Mouse (Mus musculus): ENCODE measurements around the gene Anapc16.

DNA sequence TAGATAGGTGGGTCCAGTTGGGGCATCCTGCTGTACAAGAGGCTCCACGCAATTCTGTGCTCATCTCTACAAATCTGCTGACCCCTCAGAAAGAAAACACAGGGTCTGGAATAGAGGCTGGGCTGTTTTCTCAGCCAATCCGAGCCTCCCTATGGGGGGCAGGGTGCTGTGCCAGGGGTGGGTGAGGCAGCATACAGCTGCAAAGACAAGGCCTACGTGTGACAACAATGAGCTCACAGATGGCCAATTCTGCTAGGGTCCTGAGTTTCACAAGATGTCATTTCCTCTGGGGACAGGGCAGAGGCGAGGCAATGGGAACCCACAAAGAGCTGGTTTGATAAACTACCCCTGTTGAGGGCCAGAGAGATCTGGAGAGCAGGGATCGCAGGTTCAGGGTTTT is 44.5 kb downstream of the Anapc16 start:
- TF ChIP-seq CTCF (IDR thresholded peaks at IDR 0.05) (no peak), EP300 (IDR thresholded peaks at IDR 0.05) (no peak)
